Mouse (Mus musculus) adrenal gland (tissue): ENCODE results near the gene Mpc2.

ENCODE experiments used
- intact Hi-C: fragments of 180-260 bp; cut with DNase I; formaldehyde crosslinking; loops from one replicate; pipeline ENCODE4 v1.15.1; 2025
- long read RNA-seq, 2 experiments: library from polyadenylated mRNA; unstranded; transcript quantifications; one replicate each; pipeline ENCODE4 v2.0.0; 2020; ENCODE audit warnings: borderline replicate concordance in 1 of 2; ENCODE audit not compliant: insufficient replicate concordance in 1 of 2

The Mpc2 gene
- long read RNA-seq, experiment 1, transcript Mpc2-201 (5 exons, 1,025 nt), result major isoform, 105 of 111 reads
- long read RNA-seq, experiment 1, partial matches to known transcripts, result 2 of 111 reads
- long read RNA-seq, experiment 1, other reads (novel, unspliced or antisense), result 3 of 111 reads
- long read RNA-seq, experiment 2, transcript Mpc2-201 (5 exons, 1,025 nt), result major isoform, 156 of 167 reads
- long read RNA-seq, experiment 2, partial matches to known transcripts, result 7 of 167 reads
- long read RNA-seq, experiment 2, other reads (novel, unspliced or antisense), result 4 of 167 reads

DNA sequence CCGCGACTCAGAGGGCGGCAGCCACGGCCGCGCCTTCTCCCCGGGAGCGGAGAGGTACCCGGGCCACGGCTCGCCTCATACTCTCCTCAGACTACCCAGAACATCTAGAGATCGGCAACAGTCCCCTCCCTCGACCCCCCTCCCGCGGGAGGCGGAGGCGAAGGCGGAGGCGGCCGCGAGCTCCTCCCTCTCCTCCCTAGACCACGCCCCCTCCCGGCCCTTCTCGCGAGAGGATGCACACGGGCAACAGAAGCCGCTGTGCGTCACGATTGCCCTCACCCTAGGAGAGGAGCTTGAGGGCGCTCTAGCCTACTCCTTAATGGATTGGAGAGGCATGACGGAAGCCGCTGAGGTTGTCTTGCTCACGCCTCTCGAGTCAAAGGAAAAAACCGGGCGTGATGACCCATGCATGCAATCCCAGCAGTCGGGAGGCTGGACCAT, at the start of gene Mpc2, which contains the start of gene Dcaf6:
TSS of gene Mpc2 (plus strand) at position 278 of the 441 bp plus-strand sequence.
TSS of gene Dcaf6 (minus strand) at position 116 of the 441 bp plus-strand sequence.
- intact Hi-C loops, result loop anchor here (5.0 kb wide), 2 partner anchors 42 to 932 kb away; no protein-coding TSS in a partner anchor

GRCm38 (mm10) chr1:165421357-165421915, 39.0 kb upstream of the Mpc2 start:
- intact Hi-C loops, result no loop called here

DNA sequence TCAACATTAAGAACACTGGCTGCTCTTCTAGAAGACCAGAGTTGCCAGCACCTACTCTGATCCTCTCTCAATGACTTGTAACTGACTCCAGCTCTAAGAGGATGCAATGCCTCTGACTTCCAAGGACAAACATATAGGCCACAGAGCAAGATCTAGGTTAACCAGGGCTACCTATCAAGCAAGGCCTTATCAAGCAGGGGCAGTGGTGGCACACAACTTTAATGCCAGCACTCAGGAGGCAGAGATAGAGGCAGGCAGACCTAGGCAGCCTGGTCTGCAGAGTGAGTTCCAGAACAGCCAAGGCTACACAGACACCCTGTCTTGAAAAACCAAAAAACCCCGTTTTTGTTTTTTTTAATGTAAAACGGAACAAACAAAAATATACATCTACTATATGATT, 34.2 kb upstream of the Mpc2 start:
- intact Hi-C loops, result no loop called here

- intact Hi-C loops, result no loop called here
Observed at GRCm38 (mm10) chr1:165432883-165433282, 27.6 kb upstream of the Mpc2 start.

GRCm38 (mm10) chr1:165438289-165439021, 22.0 kb upstream of the Mpc2 start:
- intact Hi-C loops, result no loop called here

- intact Hi-C loops, result no loop called here
Observed at GRCm38 (mm10) chr1:165440788-165441187, 19.6 kb upstream of the Mpc2 start.

DNA sequence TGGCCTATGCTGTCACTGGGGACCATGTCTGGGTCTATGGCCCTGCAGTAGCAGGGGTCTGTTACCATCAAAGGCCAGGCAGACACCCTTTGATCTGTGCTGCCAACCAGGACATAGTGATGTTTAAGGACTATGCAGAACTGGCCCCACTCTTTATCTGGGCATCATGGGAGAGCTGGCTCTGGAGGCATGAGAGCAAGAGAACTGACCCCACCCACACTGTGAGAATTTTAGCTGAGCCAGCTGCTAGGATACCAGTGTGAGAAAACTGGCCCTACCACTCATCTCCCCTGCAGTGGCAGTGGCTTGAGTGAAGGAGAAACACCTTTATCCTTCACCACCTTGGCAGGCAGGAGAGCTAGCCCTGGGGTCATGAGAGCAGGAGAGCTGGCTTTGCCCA, 19.2 kb upstream of the Mpc2 start:
- intact Hi-C loops, result no loop called here

DNA sequence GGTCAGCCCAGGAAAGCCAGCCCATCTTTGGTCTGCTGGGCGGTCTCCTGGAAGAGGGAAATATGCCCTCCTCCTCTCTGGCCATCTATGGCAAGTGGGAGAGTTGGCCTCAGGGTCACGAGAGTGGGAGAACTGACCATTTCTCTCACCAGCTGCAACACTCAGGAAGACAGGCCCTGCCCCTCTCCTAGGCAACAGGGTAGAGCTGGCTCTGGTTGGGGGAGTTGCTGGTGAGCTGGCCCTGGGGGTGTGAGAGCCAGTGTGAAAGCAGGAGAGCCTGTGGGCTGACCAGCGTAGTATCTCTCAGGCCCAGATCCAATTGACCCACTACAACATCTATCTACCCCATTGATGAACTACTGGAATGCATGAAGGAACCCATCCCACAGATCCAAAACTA, 18.7 kb upstream of the Mpc2 start:
- intact Hi-C loops, result no loop called here

DNA sequence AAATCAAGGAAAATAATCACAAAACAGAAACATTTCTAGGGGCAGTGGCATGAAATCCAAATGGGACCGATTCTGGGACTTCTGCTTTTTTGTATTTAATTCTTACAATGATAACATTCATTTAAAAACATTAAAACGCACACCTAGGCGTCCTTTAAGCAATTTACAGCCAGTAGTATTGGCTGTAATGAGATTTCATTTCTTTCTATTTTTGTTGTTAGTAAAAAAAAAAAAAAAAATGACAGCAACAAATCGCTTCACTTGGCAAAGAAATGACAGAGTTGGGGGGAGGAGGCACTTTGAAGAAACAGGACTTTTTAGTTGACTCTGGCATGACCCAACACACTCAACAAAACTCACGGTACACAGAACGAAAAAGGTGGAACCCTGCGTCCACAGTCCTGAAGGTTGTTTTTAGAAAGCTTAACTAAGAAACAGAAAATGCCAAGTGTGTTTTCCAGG, 1.4 kb upstream of the Mpc2 start:
- intact Hi-C loops, result no loop called here

GRCm38 (mm10) chr1:165459503-165460181, 795 bp upstream of the Mpc2 start:
- intact Hi-C loops, result loop anchor here (5.0 kb wide), 2 partner anchors 43 to 933 kb away; no protein-coding TSS in a partner anchor

DNA sequence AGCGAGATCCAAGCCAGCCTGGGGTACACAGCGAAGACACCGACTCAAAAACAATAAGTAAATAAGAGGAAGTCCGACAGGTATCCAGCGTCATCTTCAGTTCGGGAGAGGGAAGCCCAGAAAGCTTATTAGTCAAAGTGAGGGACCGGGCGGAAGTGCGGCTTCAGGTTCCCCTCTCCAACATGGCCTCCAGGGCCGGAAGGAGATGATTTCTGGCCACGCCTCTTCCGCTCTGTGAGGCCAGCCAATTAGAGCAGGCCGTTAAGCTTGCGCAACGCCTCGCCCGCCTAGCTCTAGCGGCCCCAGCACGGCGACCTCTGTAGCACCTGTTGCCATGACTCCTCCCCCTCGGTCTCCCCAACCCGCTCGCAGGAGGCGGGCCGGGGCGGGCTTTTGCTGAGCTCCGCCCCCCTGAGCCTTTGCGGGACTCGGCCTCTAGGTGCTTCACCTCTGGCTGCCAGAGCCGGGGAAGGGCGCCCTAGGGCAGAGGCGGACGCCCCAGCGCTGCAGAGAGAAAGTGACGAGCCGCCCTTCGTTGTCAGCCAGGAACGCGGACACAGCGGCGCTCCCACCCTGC, 452 bp downstream of the Mpc2 start:
- intact Hi-C loops, result loop anchor here (5.0 kb wide), 2 partner anchors 41 to 931 kb away; no protein-coding TSS in a partner anchor

DNA sequence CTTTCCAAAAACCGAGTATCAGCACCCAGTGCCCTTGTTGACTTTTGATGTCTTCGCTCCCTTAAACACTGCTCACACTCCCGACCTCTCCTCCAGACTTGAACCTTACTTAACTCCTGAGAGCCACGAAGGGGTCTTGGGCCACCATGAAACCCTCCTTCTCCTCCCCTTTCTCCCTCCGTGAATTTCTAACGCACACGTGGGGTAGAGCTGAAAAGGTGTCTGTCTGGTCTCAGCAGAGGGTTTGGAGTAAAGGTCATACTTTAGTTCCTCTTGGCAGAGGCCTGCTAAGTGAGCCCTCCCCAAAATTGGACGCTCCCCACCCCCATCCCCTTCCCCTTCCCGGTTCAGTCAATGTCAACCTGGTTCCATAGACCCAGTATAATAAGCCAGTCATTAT, 1.2 kb downstream of the Mpc2 start:
- intact Hi-C loops, result loop anchor here (5.0 kb wide), 2 partner anchors 41 to 931 kb away; no protein-coding TSS in a partner anchor

- intact Hi-C loops, result loop anchor here (5.0 kb wide), 2 partner anchors 39 to 929 kb away; no protein-coding TSS in a partner anchor
Observed at GRCm38 (mm10) chr1:165462861-165463260, 2.4 kb downstream of the Mpc2 start.

DNA sequence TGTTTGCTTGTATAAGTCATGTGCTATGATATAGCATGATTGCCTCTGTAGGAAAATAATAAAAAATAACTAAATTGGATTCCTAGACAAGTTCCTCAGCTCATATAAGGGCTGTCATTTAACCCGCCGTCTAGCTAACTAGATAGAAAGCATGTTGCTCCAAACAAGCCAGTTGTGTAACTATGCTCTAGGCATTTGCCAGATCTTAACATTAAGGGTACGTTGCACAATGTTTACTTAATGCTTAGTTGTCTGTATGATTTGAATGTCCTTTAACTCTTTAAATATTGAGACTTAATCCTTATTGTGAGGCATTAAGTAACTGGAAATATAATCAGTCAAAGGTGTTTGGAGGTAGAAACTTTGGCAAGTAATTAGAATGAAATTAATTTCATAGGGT, 4.1 kb downstream of the Mpc2 start:
- intact Hi-C loops, result loop anchor here (5.0 kb wide), 2 partner anchors 38 to 928 kb away; no protein-coding TSS in a partner anchor

DNA sequence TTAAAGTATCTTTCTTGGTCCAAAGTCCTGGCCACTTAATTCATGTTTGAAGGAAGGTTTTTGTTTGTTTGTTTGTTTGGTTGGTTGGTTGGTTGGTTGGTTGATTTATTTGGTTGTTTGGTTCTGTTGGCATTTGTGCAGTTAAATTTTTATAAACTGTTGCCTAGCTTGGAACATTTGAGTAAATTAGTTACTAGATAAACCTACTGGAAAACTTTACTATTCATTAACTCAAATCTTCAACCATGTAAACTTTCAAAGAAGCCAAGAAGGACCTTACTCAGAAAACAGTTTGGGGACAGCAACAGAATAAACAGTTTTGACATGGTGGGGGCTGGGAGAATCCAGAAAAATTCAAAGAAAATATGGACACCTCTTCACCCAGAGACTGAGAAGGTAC, 8.5 kb downstream of the Mpc2 start:
- intact Hi-C loops, result no loop called here

DNA sequence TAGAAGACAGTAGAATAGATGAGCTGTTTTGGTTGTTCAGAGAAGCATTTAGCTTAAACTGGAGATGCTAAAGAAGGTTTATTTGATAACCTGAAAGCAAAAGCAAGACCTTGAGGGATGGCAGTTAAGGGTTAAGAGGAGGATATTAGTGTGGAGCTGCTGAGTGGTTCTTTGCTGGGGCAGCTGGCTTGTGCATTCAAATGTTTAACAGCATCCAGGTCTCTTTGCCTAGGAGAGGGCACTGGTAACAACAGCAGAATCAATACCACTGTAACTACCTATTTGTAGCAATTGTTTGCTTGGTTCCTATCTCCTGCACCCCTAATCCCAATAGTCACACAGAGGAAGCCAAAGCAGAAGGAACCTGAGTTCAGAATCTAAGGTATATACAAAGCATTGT, 9.3 kb downstream of the Mpc2 start:
- intact Hi-C loops, result no loop called here

- intact Hi-C loops, result no loop called here
Observed at GRCm38 (mm10) chr1:165471490-165471889, 11.1 kb downstream of the Mpc2 start.

- intact Hi-C loops, result no loop called here
Observed at GRCm38 (mm10) chr1:165484688-165485233, 24.3 kb downstream of the Mpc2 start, which contains the start of gene Adcy10. Gene Adcy10, plus strand, starts transcription at chr1:165485183.

DNA sequence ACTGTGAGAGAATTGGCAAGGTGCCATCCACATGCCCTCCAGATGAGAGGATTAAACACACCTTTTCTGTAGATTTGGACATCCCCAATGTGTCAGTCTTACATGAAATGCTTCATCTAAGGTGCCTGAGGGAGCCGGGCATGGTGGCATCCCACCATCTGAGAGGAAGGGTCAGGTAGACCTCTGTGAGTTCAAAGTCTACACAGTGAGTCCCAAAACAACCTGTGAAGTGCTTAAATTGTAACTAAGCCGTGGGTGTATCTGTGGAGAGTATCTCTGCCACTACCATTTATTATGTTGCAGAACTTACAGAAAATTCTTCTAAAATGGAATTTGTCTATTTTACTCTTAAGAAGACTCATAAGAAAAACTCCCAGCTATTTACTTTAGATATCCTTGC, 25.7 kb downstream of the Mpc2 start:
- intact Hi-C loops, result no loop called here

DNA sequence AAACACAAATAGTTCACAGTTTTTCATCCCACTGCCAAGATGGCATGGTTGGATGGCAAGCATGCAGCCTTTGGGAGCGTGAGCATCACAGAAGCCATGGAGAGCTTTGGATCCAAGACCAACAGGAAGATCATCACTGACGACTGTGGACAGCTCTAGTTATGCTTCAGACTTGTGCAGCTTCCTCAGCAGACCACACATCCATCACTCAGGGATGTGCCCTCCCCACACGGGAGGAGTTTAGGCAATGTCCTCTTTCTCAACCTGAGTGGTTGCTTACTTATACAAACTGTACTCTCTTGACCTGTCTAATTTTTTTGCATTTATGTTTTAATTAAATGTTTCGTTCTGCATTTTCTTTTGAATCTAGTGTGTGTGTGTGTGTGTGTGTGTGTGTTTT, 28.8 kb downstream of the Mpc2 start:
- intact Hi-C loops, result no loop called here
